Mouse (Mus musculus): Measurements from ENCODE around the gene Ube2r2. TPM values are rescaled to one million over a fixed set of nuclear protein-coding genes. Genes with fewer than 3 reads are reported as not detected.

Gene Ube2r2
- polyA plus RNA-seq, 1 experiment from 2014 or later, result 67.0 TPM

- Histone ChIP-seq H3K4me3 (replicated peaks) (peak within 1 kb of the TSS; percentile 44), H3K9ac (no peak within 1 kb of the TSS), H3K27me3 (replicated peaks) (peaks cover 4% of the 10 kb centered on the region; the same call in 1 of the 2 replicates), H3K4me2 (peak within 1 kb of the TSS; percentile 91), H3K9me3 (no peaks in the 10 kb centered on the region), H3K27ac (peak within 1 kb of the TSS; percentile 6; the same call in 1 of the 2 replicates), H3K4me1 (peaks cover 34% of the 10 kb centered on the region), H3K36me3 (no peaks in the 10 kb centered on the region)
- ATAC-seq (ENCODE audit: insufficient read depth, low FRiP score, low read depth), result peak; percentile 40; the same call in 1 of the 2 replicates
- under 1% methylated on average over 42 of the region's 42 CpGs for WGBS
Measured at GRCm38 (mm10) chr4:41097871-41098576, 37.5 kb upstream of the Ube2r2 start, which contains the start of gene Aqp3. TSS of gene Aqp3 (minus strand) at chr4:41098183.

GRCm38 (mm10) chr4:41098577-41098951 is 37.0 kb upstream of the Ube2r2 start:
- no peak for ATAC-seq (ENCODE audit: insufficient read depth, low FRiP score, low read depth)

GRCm38 (mm10) chr4:41100986-41101385 is 34.6 kb upstream of the Ube2r2 start:
- Histone ChIP-seq H3K4me2 (no peak overlapping the region), H3K27me3 (replicated peaks) (peaks cover 4% of the 10 kb centered on the region; the same call in 1 of the 2 replicates), H3K9me3 (no peaks in the 10 kb centered on the region), H3K9ac (no peak overlapping the region), H3K4me1 (peaks cover 22% of the 10 kb centered on the region), H3K27ac (no peak overlapping the region), H3K36me3 (no peaks in the 10 kb centered on the region), H3K4me3 (replicated peaks) (no peak overlapping the region)
- 56% methylated on average over 1 of the region's 1 CpGs for WGBS
- ATAC-seq (ENCODE audit: insufficient read depth, low FRiP score, low read depth), result no peak

More at GRCm38 (mm10) chr4:41098577-41098951, 37.0 kb upstream of the Ube2r2 start:
- peak overlapping the region; percentile 91 for H3K4me2 ChIP-seq
- peak overlapping the region; percentile 44 for H3K4me3 ChIP-seq (replicated peaks)
- H3K9me3 ChIP-seq, result no peaks in the 10 kb centered on the region
- no peaks in the 10 kb centered on the region for H3K36me3 ChIP-seq
- H3K27ac ChIP-seq, result no peak overlapping the region
- H3K9ac ChIP-seq, result no peak overlapping the region
- WGBS, result 18% methylated on average over 11 of the region's 11 CpGs
- peaks cover 4% of the 10 kb centered on the region; the same call in 1 of the 2 replicates for H3K27me3 ChIP-seq (replicated peaks)
- peaks cover 34% of the 10 kb centered on the region for H3K4me1 ChIP-seq

GRCm38 (mm10) chr4:41102901-41103300 is 32.6 kb upstream of the Ube2r2 start:
- H3K4me2 ChIP-seq, result no peak overlapping the region
- H3K9ac ChIP-seq, result no peak overlapping the region

GRCm38 (mm10) chr4:41107440-41107839 is 28.1 kb upstream of the Ube2r2 start:
- no peak overlapping the region for H3K4me2 ChIP-seq
- ATAC-seq (ENCODE audit: insufficient read depth, low FRiP score, low read depth), result peak; percentile 50; the same call in 1 of the 2 replicates
- no peak overlapping the region for H3K4me3 ChIP-seq (replicated peaks)
- no peak overlapping the region for H3K27ac ChIP-seq
- no peaks in the 10 kb centered on the region for H3K36me3 ChIP-seq
- peaks cover 6% of the 10 kb centered on the region; the same call in 1 of the 2 replicates for H3K4me1 ChIP-seq
- no peak overlapping the region for H3K9ac ChIP-seq
- 78% methylated on average over 4 of the region's 4 CpGs for WGBS
- H3K9me3 ChIP-seq, result no peaks in the 10 kb centered on the region
- H3K27me3 ChIP-seq (replicated peaks), result no peaks in the 10 kb centered on the region

More at GRCm38 (mm10) chr4:41102901-41103300, 32.6 kb upstream of the Ube2r2 start:
- H3K4me3 ChIP-seq (replicated peaks), result no peak overlapping the region
- H3K4me1 ChIP-seq, result peaks cover 13% of the 10 kb centered on the region
- H3K27me3 ChIP-seq (replicated peaks), result peaks cover 4% of the 10 kb centered on the region; the same call in 1 of the 2 replicates
- no peaks in the 10 kb centered on the region for H3K9me3 ChIP-seq
- H3K36me3 ChIP-seq, result no peaks in the 10 kb centered on the region
- no peak for ATAC-seq (ENCODE audit: insufficient read depth, low FRiP score, low read depth)
- H3K27ac ChIP-seq, result no peak overlapping the region

- no peak; the same call in 1 of the 2 replicates for ATAC-seq (ENCODE audit: insufficient read depth, low FRiP score, low read depth)
- Histone ChIP-seq H3K4me1 (peaks cover 6% of the 10 kb centered on the region; the same call in 1 of the 2 replicates), H3K27me3 (replicated peaks) (no peaks in the 10 kb centered on the region), H3K27ac (peak overlapping the region; percentile 51; the same call in 1 of the 2 replicates), H3K9me3 (no peaks in the 10 kb centered on the region), H3K4me2 (no peak overlapping the region), H3K36me3 (peaks cover 2% of the 10 kb centered on the region; the same call in 1 of the 2 replicates), H3K4me3 (replicated peaks) (no peak overlapping the region), H3K9ac (no peak overlapping the region)
- WGBS, result 65% methylated on average over 10 of the region's 10 CpGs
Measured at GRCm38 (mm10) chr4:41108717-41109425, 26.7 kb upstream of the Ube2r2 start.

GRCm38 (mm10) chr4:41114358-41115070 is 21.0 kb upstream of the Ube2r2 start:
- peak overlapping the region; percentile 18; the same call in 1 of the 2 replicates for H3K27ac ChIP-seq
- H3K9ac ChIP-seq, result no peak overlapping the region
- no peak overlapping the region for H3K4me2 ChIP-seq
- H3K27me3 ChIP-seq (replicated peaks), result no peaks in the 10 kb centered on the region
- H3K9me3 ChIP-seq, result no peaks in the 10 kb centered on the region
- no peak for ATAC-seq (ENCODE audit: insufficient read depth, low FRiP score, low read depth)
- H3K36me3 ChIP-seq, result peaks cover 50% of the 10 kb centered on the region
- H3K4me3 ChIP-seq (replicated peaks), result no peak overlapping the region
- WGBS, result 78% methylated on average over 9 of the region's 9 CpGs
- no peaks in the 10 kb centered on the region for H3K4me1 ChIP-seq

- no peak for ATAC-seq (ENCODE audit: insufficient read depth, low FRiP score, low read depth)
- no peak overlapping the region for H3K27ac ChIP-seq
- H3K36me3 ChIP-seq, result peaks cover 54% of the 10 kb centered on the region
- no peak overlapping the region for H3K4me2 ChIP-seq
- WGBS, result 80% methylated on average over 6 of the region's 6 CpGs
- no peak overlapping the region for H3K4me3 ChIP-seq (replicated peaks)
- H3K9me3 ChIP-seq, result no peaks in the 10 kb centered on the region
- H3K9ac ChIP-seq, result no peak overlapping the region
- H3K4me1 ChIP-seq, result no peaks in the 10 kb centered on the region
- no peaks in the 10 kb centered on the region for H3K27me3 ChIP-seq (replicated peaks)
Measured at GRCm38 (mm10) chr4:41115074-41115473, 20.5 kb upstream of the Ube2r2 start.

GRCm38 (mm10) chr4:41115793-41116192 is 19.8 kb upstream of the Ube2r2 start:
- Histone ChIP-seq H3K4me1 (no peaks in the 10 kb centered on the region), H3K9me3 (no peaks in the 10 kb centered on the region), H3K36me3 (peaks cover 61% of the 10 kb centered on the region), H3K4me2 (no peak overlapping the region), H3K9ac (no peak overlapping the region), H3K27me3 (replicated peaks) (no peaks in the 10 kb centered on the region), H3K27ac (no peak overlapping the region), H3K4me3 (replicated peaks) (no peak overlapping the region)
- WGBS, result 92% methylated on average over 15 of the region's 15 CpGs
- ATAC-seq (ENCODE audit: insufficient read depth, low FRiP score, low read depth), result no peak

GRCm38 (mm10) chr4:41116817-41117216 is 18.7 kb upstream of the Ube2r2 start:
- H3K9me3 ChIP-seq, result no peaks in the 10 kb centered on the region
- no peaks in the 10 kb centered on the region for H3K4me1 ChIP-seq
- no peaks in the 10 kb centered on the region for H3K27me3 ChIP-seq (replicated peaks)
- no peak for ATAC-seq (ENCODE audit: insufficient read depth, low FRiP score, low read depth)
- H3K36me3 ChIP-seq, result peaks cover 70% of the 10 kb centered on the region
- H3K4me3 ChIP-seq (replicated peaks), result no peak overlapping the region
- 64% methylated on average over 3 of the region's 3 CpGs for WGBS
- no peak overlapping the region for H3K9ac ChIP-seq
- H3K27ac ChIP-seq, result no peak overlapping the region
- no peak overlapping the region for H3K4me2 ChIP-seq

- peaks cover 4% of the 10 kb centered on the region for H3K4me1 ChIP-seq
- H3K9me3 ChIP-seq, result no peaks in the 10 kb centered on the region
- no peak overlapping the region for H3K4me3 ChIP-seq (replicated peaks)
- H3K36me3 ChIP-seq, result peaks cover 76% of the 10 kb centered on the region
- no peaks in the 10 kb centered on the region for H3K27me3 ChIP-seq (replicated peaks)
- no peak; the same call in 1 of the 2 replicates for ATAC-seq (ENCODE audit: insufficient read depth, low FRiP score, low read depth)
- no peak overlapping the region for H3K4me2 ChIP-seq
- WGBS, result 72% methylated on average over 11 of the region's 11 CpGs
- H3K27ac ChIP-seq, result no peak overlapping the region
- no peak overlapping the region for H3K9ac ChIP-seq
Measured at GRCm38 (mm10) chr4:41118706-41119292, 16.7 kb upstream of the Ube2r2 start.
